1 mouse cellular context compared by ENCODE assay signal in genomic region chr5:117182411-117182810, GRCm38 (mm10).
TF ChIP-seq lines count a peak whose summit lies in the region.

No protein-coding gene starts in this region.

TF ChIP-seq in CH12.LX, 34 proteins besides CTCF, POLR2A, EP300 and RAD21 (continued from another document):
- TF ChIP-seq ETS1 (conservative IDR thresholded peaks at IDR 0.05; ENCODE audit: low read depth, low read length) (peak; percentile 46; the same call in 1 of the 2 replicates), MYC (IDR thresholded peaks at IDR 0.05; ENCODE audit: low read depth, low read length) (no peak; the same call in 1 of the 2 replicates), USF2 (conservative IDR thresholded peaks at IDR 0.05; ENCODE audit: low read depth, low read length) (no peak), KAT2A (IDR thresholded peaks at IDR 0.05; ENCODE audit: insufficient replicate concordance, low read length) (no peak), TBP (conservative IDR thresholded peaks at IDR 0.05; ENCODE audit: low read depth, low read length) (no peak), NRF1 (IDR thresholded peaks at IDR 0.05; ENCODE audit: low read depth, low read length) (no peak)
